Mouse (Mus musculus) kidney, postnatal 14 days (tissue): ENCODE results near the gene Olfr1472.
"Not testable (repeated sequence)": the region's sequence is repeated elsewhere in the genome, so short reads cannot be mapped to it uniquely, and the experiment has no call there.

Experiments
- DNase-seq: peaks from one replicate; pipeline ENCODE4 v3.0.0; 2022; ENCODE audit warnings: mixed read lengths

The Olfr1472 gene

DNA sequence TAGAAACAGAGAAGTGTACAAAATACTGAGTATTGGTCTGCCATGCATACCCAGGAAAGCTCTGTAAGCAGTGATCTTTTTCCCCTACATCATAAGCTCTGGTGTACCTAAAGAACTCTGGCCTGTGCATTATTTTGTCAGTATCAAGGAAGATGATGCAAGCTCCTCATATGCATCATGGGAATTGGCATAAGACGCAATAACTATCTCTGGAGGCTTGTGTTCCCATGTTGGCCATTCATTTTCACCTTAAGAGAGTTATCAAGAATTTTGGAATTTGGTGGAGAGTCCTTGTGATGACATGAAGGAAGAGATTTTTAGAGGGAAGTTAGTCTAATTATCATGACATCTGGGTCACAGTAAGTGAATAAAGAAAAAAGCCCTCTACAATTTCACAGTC is at the start of gene Olfr1472:
Gene Olfr1472, minus strand, starts transcription at position 101 of the 400 bp plus-strand sequence.
- DNase-seq: no peak

DNA sequence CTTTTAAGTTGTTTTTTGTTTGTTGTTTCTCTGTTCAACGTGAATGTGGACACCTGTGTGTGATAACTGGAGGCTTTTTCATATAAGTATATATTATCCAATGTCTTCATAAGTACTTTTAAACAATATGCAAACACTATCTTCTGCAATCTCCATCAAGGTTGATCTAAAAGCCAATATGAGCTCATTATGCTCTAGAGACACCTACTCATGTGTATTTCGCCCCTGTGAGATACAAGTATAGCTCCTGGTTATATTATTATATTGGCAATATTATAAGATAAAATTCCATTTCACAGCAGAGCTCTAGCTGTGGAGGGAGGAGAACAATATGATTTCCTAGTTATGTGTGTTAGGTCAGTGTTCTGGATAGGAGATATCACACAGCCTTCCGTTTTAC is 44.4 kb upstream of the Olfr1472 start, which contains the start of gene Olfr1477:
Gene Olfr1477, plus strand, starts transcription at position 301 of the 400 bp plus-strand sequence.
- no peak for DNase-seq

DNA sequence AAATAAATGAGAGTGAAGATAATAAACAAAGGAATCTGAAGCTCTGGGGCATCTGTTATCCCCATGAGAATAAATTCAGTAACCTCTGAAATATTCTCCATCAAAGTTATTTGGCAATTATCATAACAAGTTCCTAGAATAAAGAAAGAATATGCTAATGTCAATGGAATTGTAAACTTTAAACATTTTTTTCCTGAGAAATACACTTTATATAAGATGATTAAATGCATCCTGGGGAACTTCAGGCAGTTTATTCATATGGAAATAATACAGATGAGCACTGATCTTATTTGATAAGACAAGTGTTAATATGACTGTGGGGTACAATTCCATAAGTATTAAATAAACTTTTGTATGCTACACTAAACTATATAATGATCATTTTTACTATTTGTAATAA is 24.2 kb upstream of the Olfr1472 start, which contains the start of gene Olfr1475:
Gene Olfr1475, minus strand, starts transcription at position 101 of the 400 bp plus-strand sequence.
- no peak for DNase-seq

DNA sequence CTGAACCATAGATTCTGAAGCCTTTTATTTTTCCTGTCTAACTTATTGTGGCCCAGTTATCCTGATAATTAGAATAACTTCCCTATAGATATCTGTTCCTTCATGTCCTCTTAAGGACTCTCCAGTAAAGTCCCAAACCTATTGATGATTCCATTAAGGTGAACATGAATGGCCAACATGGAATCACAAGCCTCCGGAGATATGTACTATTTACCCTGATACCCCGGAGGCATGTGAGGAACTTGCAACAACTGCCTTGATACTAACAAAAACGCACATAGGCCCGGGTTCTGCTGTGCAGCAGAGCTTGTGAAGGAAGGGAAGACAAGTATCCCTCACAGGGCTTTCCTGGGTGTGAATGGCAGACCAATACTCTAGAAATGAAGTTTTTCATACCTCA is 13.4 kb upstream of the Olfr1472 start, which contains the start of gene Olfr1474:
Gene Olfr1474, plus strand, starts transcription at position 301 of the 400 bp plus-strand sequence.
- DNase-seq: not testable (repeated sequence)

DNA sequence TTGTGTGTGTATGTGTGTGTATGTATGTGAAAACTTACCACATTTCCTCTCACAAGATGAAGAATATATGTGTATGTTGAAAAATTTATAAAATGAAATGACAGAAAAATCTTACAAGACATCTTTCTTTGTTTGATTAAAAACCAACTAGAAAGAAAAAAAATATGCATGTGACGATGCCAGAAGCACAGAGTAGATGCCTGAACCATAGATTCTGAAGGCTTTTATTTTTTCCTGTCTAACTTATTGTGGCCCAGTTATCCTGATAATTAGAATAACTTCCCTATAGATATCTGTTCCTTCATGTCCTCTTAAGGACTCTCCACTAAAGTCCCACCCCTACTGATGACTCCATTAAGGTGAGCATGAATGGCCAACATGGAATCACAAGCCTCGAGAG is 12.8 kb downstream of the Olfr1472 start, which contains the start of gene Olfr1471:
Gene Olfr1471, plus strand, starts transcription at position 301 of the 400 bp plus-strand sequence.
- not testable (repeated sequence) for DNase-seq

DNA sequence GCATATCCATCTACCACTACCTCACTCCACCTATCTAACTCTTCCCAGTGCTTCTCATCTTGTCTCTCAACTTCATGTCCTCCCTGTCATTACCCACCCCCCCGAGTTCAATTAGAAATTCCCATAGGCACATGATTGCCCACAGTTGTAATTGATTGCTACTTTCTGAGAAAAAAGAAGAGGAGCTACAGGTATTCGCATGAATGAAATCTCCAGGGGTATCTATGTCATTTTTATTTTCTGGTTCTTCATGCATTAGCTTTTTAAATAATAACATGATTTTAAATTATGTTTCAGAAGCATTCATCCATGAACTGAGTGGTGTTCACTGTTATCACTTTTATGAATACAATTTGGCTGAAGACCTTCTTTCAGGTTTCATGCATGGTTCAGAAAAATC is 48.3 kb downstream of the Olfr1472 start, which contains the start of gene Olfr1469:
Gene Olfr1469, plus strand, starts transcription at position 301 of the 400 bp plus-strand sequence.
- DNase-seq: no peak
